Mouse (Mus musculus): ENCODE data around the gene Apobr. TPM values are rescaled to one million over a fixed set of nuclear protein-coding genes. Genes with fewer than 3 reads are reported as not detected.

Apobr gene
- polyA plus RNA-seq, 1 experiment: 0.07 TPM

DNA sequence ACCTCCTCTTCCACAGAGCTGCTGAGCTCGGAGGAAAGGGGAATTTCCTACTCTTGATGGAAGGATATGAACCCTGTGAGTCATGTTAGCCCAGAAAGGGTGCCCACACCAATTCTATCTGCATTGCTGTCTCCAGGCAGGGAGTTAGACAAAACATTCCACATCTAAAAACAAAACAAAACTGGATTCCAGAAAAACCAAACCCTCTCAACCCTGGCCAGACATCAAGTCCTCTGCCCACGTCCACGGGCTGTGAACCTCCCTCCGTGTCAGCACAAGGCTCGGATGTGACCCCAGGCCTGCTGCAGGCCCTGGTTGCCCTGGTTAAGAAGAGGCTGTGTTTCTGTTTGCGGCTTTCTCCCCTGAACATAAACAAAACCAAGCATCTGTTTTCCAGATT is 43.4 kb downstream of the Apobr start:
- no peaks in the 10 kb centered on the region for H3K36me3 ChIP-seq (ENCODE audit: control insufficient read depth)
- no peak overlapping the region for H3K4me3 ChIP-seq (replicated peaks)
- H3K9me3 ChIP-seq (ENCODE audit: control insufficient read depth, low read length): no peaks in the 10 kb centered on the region
- H3K4me1 ChIP-seq (ENCODE audit: control insufficient read depth): peaks cover 30% of the 10 kb centered on the region
- no peaks in the 10 kb centered on the region for H3K27me3 ChIP-seq (ENCODE audit: control insufficient read depth)
- no peak for TF ChIP-seq TAL1 (IDR thresholded peaks at IDR 0.05; ENCODE audit: low read length)
- no peak for TF ChIP-seq GATA1 (IDR thresholded peaks at IDR 0.05; ENCODE audit: low read length)

DNA sequence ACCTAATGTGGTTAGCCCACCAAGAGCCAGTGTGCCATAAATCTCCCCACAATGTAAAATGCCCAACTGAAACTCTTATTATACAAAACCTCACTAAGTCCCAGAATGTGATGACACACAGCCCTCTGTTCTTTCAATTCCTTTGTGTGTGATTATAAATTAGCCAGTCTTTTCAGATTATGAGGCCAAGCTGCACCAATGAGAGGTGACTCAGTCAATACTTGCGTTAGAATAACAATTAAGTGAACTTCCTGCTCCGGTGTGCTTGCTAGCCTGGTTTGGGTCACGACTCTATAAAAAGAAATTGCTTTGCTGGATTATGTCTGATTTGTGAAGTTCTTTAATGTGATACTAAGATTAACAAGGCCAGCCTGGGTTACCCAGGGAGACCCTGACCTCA is 45.2 kb downstream of the Apobr start:
- Histone ChIP-seq H3K9me3 (ENCODE audit: control insufficient read depth, low read length) (no peaks in the 10 kb centered on the region), H3K36me3 (ENCODE audit: control insufficient read depth) (no peaks in the 10 kb centered on the region), H3K4me3 (replicated peaks) (no peak overlapping the region), H3K4me1 (ENCODE audit: control insufficient read depth) (peaks cover 14% of the 10 kb centered on the region), H3K27me3 (ENCODE audit: control insufficient read depth) (no peaks in the 10 kb centered on the region)
- TF ChIP-seq GATA1 (IDR thresholded peaks at IDR 0.05; ENCODE audit: low read length) (no peak), TAL1 (IDR thresholded peaks at IDR 0.05; ENCODE audit: low read length) (no peak)

DNA sequence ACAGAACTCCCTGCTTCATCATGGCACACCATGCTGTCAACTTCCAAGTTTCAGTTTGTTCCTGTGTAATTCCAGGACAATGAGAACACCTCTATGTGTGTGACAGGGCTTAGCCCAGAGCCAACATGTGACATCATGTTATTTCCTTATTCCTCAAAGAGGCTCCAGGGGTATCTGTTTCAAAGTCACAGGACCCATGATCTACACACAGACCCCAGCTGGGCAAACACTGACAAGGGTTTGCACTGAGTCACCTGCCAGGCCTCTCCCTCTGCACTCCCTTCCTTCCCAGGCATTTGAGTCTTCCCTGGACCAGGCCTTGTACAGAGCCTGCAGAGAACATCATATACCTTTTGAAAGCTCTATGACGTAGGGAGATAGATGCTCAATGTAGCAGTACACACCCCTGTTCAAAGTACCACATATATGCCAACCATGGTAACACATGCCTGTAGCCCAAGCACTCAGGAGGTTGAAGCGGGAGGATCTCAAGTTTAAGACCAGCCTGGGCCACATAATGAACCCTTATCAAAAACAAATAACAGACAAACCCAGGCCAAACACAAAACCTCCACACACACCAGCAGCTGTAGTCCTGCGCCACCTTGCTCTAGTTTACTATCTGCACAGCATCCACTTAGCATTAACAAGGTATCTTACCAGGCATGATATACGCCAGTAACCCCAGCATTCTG is 46.2 kb downstream of the Apobr start, which contains the start of gene Nupr1:
Gene Nupr1 (minus strand): TSS at position 38 of the 695 bp plus-strand sequence.
- H3K27me3 ChIP-seq (ENCODE audit: control insufficient read depth): no peaks in the 10 kb centered on the region
- no peak for TF ChIP-seq GATA1 (IDR thresholded peaks at IDR 0.05; ENCODE audit: low read length)
- TF ChIP-seq TAL1 (IDR thresholded peaks at IDR 0.05; ENCODE audit: low read length): no peak
- H3K4me3 ChIP-seq (replicated peaks): no peak within 1 kb of the TSS
- no peaks in the 10 kb centered on the region for H3K9me3 ChIP-seq (ENCODE audit: control insufficient read depth, low read length)
- no peaks in the 10 kb centered on the region for H3K36me3 ChIP-seq (ENCODE audit: control insufficient read depth)
- H3K4me1 ChIP-seq (ENCODE audit: control insufficient read depth): peaks cover 5% of the 10 kb centered on the region

DNA sequence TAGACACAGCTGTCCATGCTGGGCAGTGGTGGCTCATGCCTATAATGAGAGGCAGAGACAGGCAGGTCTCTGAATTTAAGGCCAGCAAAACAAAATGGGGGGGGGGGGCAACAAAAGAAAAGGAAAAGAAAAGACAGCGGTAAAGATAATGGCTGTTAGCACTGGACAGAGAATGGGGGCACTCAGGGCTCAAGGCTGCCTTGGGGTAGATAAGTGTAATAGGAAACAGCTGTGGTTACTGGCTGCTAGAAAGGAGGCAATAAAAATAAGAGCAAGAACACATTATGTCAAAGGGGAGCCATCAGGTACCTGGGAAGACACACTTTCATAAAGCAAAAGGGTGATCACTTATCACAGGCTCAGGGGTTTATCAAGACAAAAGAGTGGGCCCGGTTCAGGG is 47.7 kb downstream of the Apobr start:
- TF ChIP-seq GATA1 (IDR thresholded peaks at IDR 0.05; ENCODE audit: low read length): no peak
- TF ChIP-seq TAL1 (IDR thresholded peaks at IDR 0.05; ENCODE audit: low read length): no peak
- Histone ChIP-seq H3K4me3 (replicated peaks) (no peak overlapping the region), H3K4me1 (ENCODE audit: control insufficient read depth) (peaks cover 3% of the 10 kb centered on the region; the same call in 1 of the 2 replicates), H3K36me3 (ENCODE audit: control insufficient read depth) (no peaks in the 10 kb centered on the region), H3K27me3 (ENCODE audit: control insufficient read depth) (no peaks in the 10 kb centered on the region), H3K9me3 (ENCODE audit: control insufficient read depth, low read length) (no peaks in the 10 kb centered on the region)

DNA sequence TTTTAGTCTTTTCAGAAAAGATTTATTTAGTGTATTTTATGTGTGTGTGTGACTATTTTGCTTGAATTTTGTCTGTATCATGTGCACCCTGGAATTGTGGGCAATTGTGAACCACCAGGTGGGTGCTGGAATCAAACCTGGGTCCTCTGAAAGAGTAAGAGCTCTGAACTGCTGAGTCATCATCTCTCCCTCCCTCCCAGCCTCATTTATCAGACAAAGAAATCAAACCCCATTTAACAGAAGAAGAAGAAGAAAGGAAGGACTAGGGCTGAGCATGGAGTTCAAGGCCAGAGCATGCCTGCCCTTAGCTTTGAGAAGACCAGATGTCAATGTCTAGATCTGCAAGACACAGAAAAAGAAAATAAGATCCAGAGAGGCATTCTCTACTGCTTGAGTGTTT is 50.6 kb downstream of the Apobr start:
- no peak overlapping the region for H3K4me3 ChIP-seq (replicated peaks)
- H3K27me3 ChIP-seq (ENCODE audit: control insufficient read depth): peaks cover 2% of the 10 kb centered on the region; the same call in 1 of the 2 replicates
- H3K36me3 ChIP-seq (ENCODE audit: control insufficient read depth): no peaks in the 10 kb centered on the region
- peaks cover 3% of the 10 kb centered on the region; the same call in 1 of the 2 replicates for H3K4me1 ChIP-seq (ENCODE audit: control insufficient read depth)
- no peak for TF ChIP-seq TAL1 (IDR thresholded peaks at IDR 0.05; ENCODE audit: low read length)
- no peak for TF ChIP-seq GATA1 (IDR thresholded peaks at IDR 0.05; ENCODE audit: low read length)
- H3K9me3 ChIP-seq (ENCODE audit: control insufficient read depth, low read length): no peaks in the 10 kb centered on the region

DNA sequence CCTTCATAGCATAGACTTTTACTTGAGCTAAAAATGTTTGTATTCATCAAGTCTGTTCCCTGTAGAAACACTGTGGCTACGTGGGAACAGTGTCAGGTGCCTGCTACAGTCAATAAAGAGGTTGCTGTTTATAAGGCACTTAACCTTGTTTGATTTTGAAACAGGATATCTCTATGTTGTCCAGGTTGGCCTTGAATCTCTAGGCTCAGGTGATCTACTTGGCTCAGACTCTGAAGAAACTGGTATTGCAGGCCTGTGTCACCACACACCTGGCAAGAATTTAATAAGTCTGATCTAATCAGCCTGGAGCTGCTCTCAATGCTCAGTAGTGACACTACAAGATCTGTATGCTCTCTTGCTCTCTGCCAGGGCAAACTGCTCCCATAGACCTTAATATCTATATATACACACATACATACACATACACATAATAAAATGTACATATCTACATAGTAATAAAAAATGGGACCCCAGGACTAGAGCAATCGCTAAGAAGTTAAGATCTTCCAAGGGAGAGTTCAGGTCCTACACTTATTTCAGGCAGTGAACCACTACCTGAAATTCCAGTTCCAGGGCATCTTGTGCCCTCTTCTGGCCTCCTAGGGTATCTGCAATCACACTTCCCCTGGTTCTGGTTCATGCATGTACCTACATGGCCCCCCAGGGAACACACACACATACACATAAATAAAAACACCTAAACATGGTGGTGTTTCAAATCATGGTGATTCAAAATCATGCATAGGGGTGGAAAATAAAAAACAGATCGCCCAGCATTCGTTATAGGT is 52.2 kb downstream of the Apobr start:
- Histone ChIP-seq H3K4me3 (replicated peaks) (no peak overlapping the region), H3K9me3 (ENCODE audit: control insufficient read depth, low read length) (no peaks in the 10 kb centered on the region), H3K36me3 (ENCODE audit: control insufficient read depth) (no peaks in the 10 kb centered on the region), H3K27me3 (ENCODE audit: control insufficient read depth) (peaks cover 2% of the 10 kb centered on the region; the same call in 1 of the 2 replicates), H3K4me1 (ENCODE audit: control insufficient read depth) (peaks cover 3% of the 10 kb centered on the region; the same call in 1 of the 2 replicates)
- TF ChIP-seq TAL1 (IDR thresholded peaks at IDR 0.05; ENCODE audit: low read length) (no peak), GATA1 (IDR thresholded peaks at IDR 0.05; ENCODE audit: low read length) (no peak)

Other genes starting within 250 kb of the Apobr start
- gene Lat, start 215.4 kb upstream of the Apobr start, polyA plus RNA-seq (2012): 0.31 and 0.60 TPM in 2 replicates
- gene Spns1, start 207.5 kb upstream of the Apobr start, polyA plus RNA-seq (2012): 3.3 and 5.1 TPM in 2 replicates
- gene Nfatc2ip, start 188.2 kb upstream of the Apobr start, polyA plus RNA-seq (2012): 0.17 and 0.39 TPM in 2 replicates
- gene Cd19, start 170.1 kb upstream of the Apobr start, polyA plus RNA-seq (2012): not detected in 2 replicates
- 0.67 and 0.68 TPM in 2 replicates for gene Rabep2, start 156.2 kb upstream of the Apobr start, polyA plus RNA-seq (2012)
- not detected in 2 replicates for gene Atp2a1, start 121.8 kb upstream of the Apobr start, polyA plus RNA-seq (2012)
- 2.3 and 2.6 TPM in 2 replicates for gene Sh2b1, start 109.5 kb upstream of the Apobr start, polyA plus RNA-seq (2012)
- gene Tufm, start 97.6 kb upstream of the Apobr start, polyA plus RNA-seq (2012): 1.8 and 3.9 TPM in 2 replicates
- 56.8 and 76.8 TPM in 2 replicates for gene Atxn2l, start 81.5 kb upstream of the Apobr start, polyA plus RNA-seq (2012)
- gene Eif3c, start 18.5 kb upstream of the Apobr start, polyA plus RNA-seq (2012): 5.1 and 6.2 TPM in 2 replicates
- 0.14 and 0.22 TPM in 2 replicates for gene Cln3, start 875 bp downstream of the Apobr start, polyA plus RNA-seq (2012)
- not detected in 2 replicates for gene Il27, start 10.0 kb downstream of the Apobr start, polyA plus RNA-seq (2012)
- 0.27 and 0.35 TPM in 2 replicates for gene Nupr1, start 45.9 kb downstream of the Apobr start, polyA plus RNA-seq (2012)
- gene Sgf29, start 64.4 kb downstream of the Apobr start, polyA plus RNA-seq (2012): 4.0 and 6.3 TPM in 2 replicates
- not detected in 2 replicates for gene Sult1a1, start 91.5 kb downstream of the Apobr start, polyA plus RNA-seq (2012)
- gene Bola2, start 110.5 kb downstream of the Apobr start, polyA plus RNA-seq (2012): 14.2 and 14.8 TPM in 2 replicates
- 0.21 and 0.33 TPM in 2 replicates for gene Slx1b, start 110.8 kb downstream of the Apobr start, polyA plus RNA-seq (2012)
- gene Coro1a, start 122.8 kb downstream of the Apobr start, polyA plus RNA-seq (2012): 1.5 and 2.4 TPM in 2 replicates
- 16.3 and 18.0 TPM in 2 replicates for gene Mapk3, start 174.7 kb downstream of the Apobr start, polyA plus RNA-seq (2012)
- gene Gdpd3, start 181.4 kb downstream of the Apobr start, polyA plus RNA-seq (2012): 0.36 TPM in 1 of 2 replicates, not detected in the other
- gene Ypel3, start 192.0 kb downstream of the Apobr start, polyA plus RNA-seq (2012): 156 and 161 TPM in 2 replicates
- 3.6 and 4.0 TPM in 2 replicates for gene Tbx6, start 196.5 kb downstream of the Apobr start, polyA plus RNA-seq (2012)
- gene Ppp4c, start 207.6 kb downstream of the Apobr start, polyA plus RNA-seq (2012): 11.0 and 12.3 TPM in 2 replicates
- 0.02 TPM in 1 of 2 replicates, not detected in the other for gene Fam57b, start 212.7 kb downstream of the Apobr start, polyA plus RNA-seq (2012)
- gene 4930451I11Rik, start 246.7 kb downstream of the Apobr start, polyA plus RNA-seq (2012): not detected in 2 replicates

All from erythroblast, embryonic 14.5 days (primary cell).